Mouse (Mus musculus) ES-E14 (cell line): ENCODE results near the gene Grap2. TPM values are rescaled to one million over a fixed set of nuclear protein-coding genes. Genes with fewer than 3 reads are reported as not detected.

ENCODE experiments used
- DNase-seq: peaks from one replicate; pipeline ENCODE4 v3.0.0-alpha.2; 2013; ENCODE audit warnings: low read depth, low spot score
- H3K27ac ChIP-seq: 2 replicates; pipeline ENCODE4 v1.5.1; 2012; ENCODE audit warnings: low read depth, mild to moderate bottlenecking, low read length, moderate library complexity, mixed read lengths; ENCODE audit not compliant: poor library complexity, insufficient read depth, severe bottlenecking
- H3K36me3 ChIP-seq: 2 replicates; pipeline ENCODE4 v1.6.1; 2012; ENCODE audit warnings: mild to moderate bottlenecking, low read length, moderate library complexity, mixed read lengths; ENCODE audit not compliant: control insufficient read depth, poor library complexity, insufficient read depth, severe bottlenecking
- H3K4me1 ChIP-seq, 2 experiments: fragments of 150-350 bp in 1 of 2; sonication (generic) in 1 of 2; 2 replicates each; pipeline ENCODE4 v1.6.1; 2012; ENCODE audit warnings: low read length in 2 of 2, mild to moderate bottlenecking in 1 of 2, mixed read lengths in 1 of 2; ENCODE audit not compliant: control insufficient read depth in 2 of 2, insufficient read depth in 2 of 2, poor library complexity in 1 of 2
- H3K4me3 ChIP-seq, 2 experiments: fragments of 150-350 bp in 1 of 2; sonication (generic) in 1 of 2; 2 replicates each; pipeline ENCODE4 v1.5.1; 2012; ENCODE audit warnings: low read length in 2 of 2, low read depth in 1 of 2, mild to moderate bottlenecking in 1 of 2, mixed read lengths in 1 of 2; ENCODE audit not compliant: insufficient read depth in 1 of 2, poor library complexity in 1 of 2, severe bottlenecking in 1 of 2
- H3K9ac ChIP-seq: 2 replicates; pipeline ENCODE4 v1.6.1; 2012; ENCODE audit warnings: low read depth, mild to moderate bottlenecking, low read length, mixed read lengths; ENCODE audit not compliant: poor library complexity, insufficient read depth, severe bottlenecking
- H3K9me3 ChIP-seq: fragments of 150-350 bp; sonication (generic); 2 replicates; pipeline ENCODE4 v1.6.1; 2012; ENCODE audit warnings: low read depth, mild to moderate bottlenecking, low read length; ENCODE audit not compliant: control insufficient read depth, insufficient read depth
- CHD2 ChIP-seq: IDR thresholded peaks from 2 replicates; pipeline ENCODE4 v1.6.1; 2014; ENCODE audit warnings: mild to moderate bottlenecking, low read depth, low read length, inconsistent platforms
- HCFC1 ChIP-seq: IDR thresholded peaks from 2 replicates; pipeline ENCODE4 v1.6.1; 2012; ENCODE audit warnings: low read length, inconsistent platforms, borderline replicate concordance; ENCODE audit not compliant: insufficient read depth
- MAFK ChIP-seq: IDR thresholded peaks from 2 replicates; pipeline ENCODE4 v1.6.1; 2014; ENCODE audit warnings: mild to moderate bottlenecking, low read depth, low read length, inconsistent platforms; ENCODE audit not compliant: insufficient read depth
- ZC3H11A ChIP-seq: IDR thresholded peaks from 2 replicates; pipeline ENCODE4 v1.6.1; 2012; ENCODE audit warnings: low read depth, mild to moderate bottlenecking, inconsistent platforms, low read length, borderline replicate concordance
- ZNF384 ChIP-seq: IDR thresholded peaks from 2 replicates; pipeline ENCODE4 v1.6.1; 2012; ENCODE audit warnings: low read depth, low read length, inconsistent platforms
- in situ Hi-C, 2 experiments: fragments of 600-800 bp; cut with MboI; formaldehyde crosslinking; loops; one replicate each; pipeline ENCODE4 v1.15.1; 2025; ENCODE audit warnings: low sequenced_read_pairs in 2 of 2, inconsistent platforms in 1 of 2; ENCODE audit not compliant: unreplicated experiment in 2 of 2
- total RNA-seq: library from RNA; depleted of rRNA; stranded (reverse); fragments of 300-350 nt; gene quantifications from 2 replicates; pipeline ENCODE4 v1.2.3, GENCODE M21; 2012

Grap2 gene
- total RNA-seq, 1 experiment = 0.45 TPM

- in situ Hi-C loops = no loop called here
- TF ChIP-seq ZNF384 (no peak), HCFC1 (no peak), CHD2 (no peak), ZC3H11A (no peak), MAFK (no peak)
- no peak overlapping the region for H3K27ac ChIP-seq
- H3K9me3 ChIP-seq = no peaks in the 10 kb centered on the region
- no peak for DNase-seq
- H3K36me3 ChIP-seq = no peaks in the 10 kb centered on the region
- H3K4me3 ChIP-seq = no peak overlapping the region
- H3K9ac ChIP-seq = 0 out of 2 replicates have a peak overlapping the region, but pooled peaks have one; percentile 37
- H3K4me1 ChIP-seq = no peaks in the 10 kb centered on the region
Observed at GRCm38 (mm10) chr15:80559534-80559933, 12.9 kb upstream of the Grap2 start.

DNA sequence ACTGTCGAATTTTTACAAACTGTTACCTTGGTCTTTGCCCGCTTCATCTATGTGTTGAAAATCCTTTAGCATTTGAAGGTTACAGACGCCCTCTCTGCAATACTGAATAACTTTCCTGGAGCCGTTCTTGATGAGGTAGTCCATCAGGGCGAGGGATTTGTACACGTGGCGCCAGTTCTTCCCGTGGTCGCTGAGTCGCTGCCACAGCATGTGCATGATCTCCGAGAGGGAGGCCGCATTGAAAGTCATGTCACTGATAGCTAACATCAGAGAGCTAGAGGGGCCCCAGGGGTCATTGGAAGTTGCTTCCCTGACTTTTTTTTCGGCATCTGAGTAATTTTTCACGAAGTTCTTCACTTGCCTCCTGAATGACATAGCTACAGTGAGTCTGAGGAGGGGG lies 12.4 kb upstream of the Grap2 start:
- no peak for DNase-seq
- in situ Hi-C loops = no loop called here

GRCm38 (mm10) chr15:80560646-80561580 lies 11.5 kb upstream of the Grap2 start:
- no peaks in the 10 kb centered on the region for H3K4me1 ChIP-seq
- no peaks in the 10 kb centered on the region for H3K36me3 ChIP-seq
- DNase-seq = no peak
- H3K9me3 ChIP-seq = no peaks in the 10 kb centered on the region
- in situ Hi-C loops = no loop called here
- TF ChIP-seq MAFK (no peak), ZNF384 (no peak), HCFC1 (no peak), CHD2 (no peak), ZC3H11A (no peak)
- no peak overlapping the region for H3K27ac ChIP-seq
- no peak overlapping the region for H3K4me3 ChIP-seq
- H3K9ac ChIP-seq = no peak overlapping the region

More for the DNA sequence above, 12.4 kb upstream of the Grap2 start:
- H3K36me3 ChIP-seq = no peaks in the 10 kb centered on the region
- no peak overlapping the region for H3K4me3 ChIP-seq
- H3K4me1 ChIP-seq = no peaks in the 10 kb centered on the region
- TF ChIP-seq MAFK (no peak), ZNF384 (no peak), HCFC1 (no peak), ZC3H11A (no peak), CHD2 (no peak)
- no peaks in the 10 kb centered on the region for H3K9me3 ChIP-seq
- H3K27ac ChIP-seq = no peak overlapping the region
- H3K9ac ChIP-seq = no peak overlapping the region

DNA sequence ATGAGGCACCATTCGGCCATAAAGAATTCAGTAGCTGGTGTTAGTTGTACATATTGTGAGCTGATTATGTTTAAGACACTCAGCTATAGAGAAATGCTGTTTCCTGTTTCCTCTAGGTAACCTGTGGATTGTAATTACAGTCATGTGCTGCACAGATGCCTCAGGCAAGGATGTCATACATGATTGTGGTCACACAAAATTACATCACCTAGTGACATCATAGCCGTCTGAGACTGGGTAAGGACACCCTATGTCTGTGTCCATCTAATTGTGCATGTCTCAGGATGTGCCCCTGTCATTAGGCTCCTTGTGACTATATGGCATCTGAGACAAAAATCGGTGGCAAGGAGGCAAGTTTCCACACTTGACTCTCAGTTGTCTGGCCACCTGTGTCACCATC lies 9.9 kb upstream of the Grap2 start:
- Histone ChIP-seq H3K27ac (no peak overlapping the region), H3K9ac (no peak overlapping the region), H3K4me3 (no peak overlapping the region), H3K4me1 (no peaks in the 10 kb centered on the region), H3K36me3 (no peaks in the 10 kb centered on the region), H3K9me3 (no peaks in the 10 kb centered on the region)
- TF ChIP-seq HCFC1 (no peak), ZNF384 (no peak), MAFK (no peak), ZC3H11A (no peak), CHD2 (no peak)
- no peak for DNase-seq
- in situ Hi-C loops = no loop called here
